Mouse (Mus musculus) layer of hippocampus, postnatal 25 days (tissue): Measurements from ENCODE around the gene Mrpl48. TPM values are rescaled to one million over a fixed set of nuclear protein-coding genes. Genes with fewer than 3 reads are reported as not detected.

Experiments
- DNase-seq, 2 experiments: peaks; one replicate each; pipeline ENCODE4 v3.0.0; 2022; ENCODE audit warnings: mixed read lengths in 2 of 2, low spot score in 1 of 2; ENCODE audit errors: extremely low spot score in 1 of 2
- total RNA-seq, 2 experiments: library from RNA; stranded (reverse); gene quantifications; 2 replicates each; pipeline ENCODE4 v1.2.3; 2021

Mrpl48 gene
- total RNA-seq, 2 experiments from 2014 or later = 63.9 to 67.7 TPM

- no peak for DNase-seq
Observed at GRCm38 (mm10) chr7:100499465-100499864, 108.6 kb downstream of the Mrpl48 start.

- DNase-seq = no peak
Observed at GRCm38 (mm10) chr7:100497982-100498381, 110.1 kb downstream of the Mrpl48 start.

- DNase-seq = no peak
Observed at GRCm38 (mm10) chr7:100497402-100497801, 110.7 kb downstream of the Mrpl48 start.

GRCm38 (mm10) chr7:100496791-100497190 lies 111.3 kb downstream of the Mrpl48 start:
- DNase-seq = no peak

- DNase-seq = no peak
Observed at GRCm38 (mm10) chr7:100496371-100496770, 111.7 kb downstream of the Mrpl48 start.

Other genes with a start within 250 kb of the Mrpl48 start
- gene C2cd3, start 236.1 kb downstream of the Mrpl48 start, total RNA-seq = 10 to 100 TPM; 21.4 to 23.2 TPM
- gene Ppme1, start 236.0 kb downstream of the Mrpl48 start, total RNA-seq = 100 to 1,000 TPM; 141 to 145 TPM
- gene Ucp3, start 135.3 kb downstream of the Mrpl48 start, total RNA-seq = 1 to 10 TPM; 2.0 to 2.5 TPM
- gene Ucp2, start 115.0 kb downstream of the Mrpl48 start, total RNA-seq = 10 to 100 TPM; 67.2 to 72.0 TPM
- gene Dnajb13, start 93.3 kb downstream of the Mrpl48 start, total RNA-seq = under 1 TPM; 0.35 to 0.81 TPM
- gene Coa4, start 71.2 kb downstream of the Mrpl48 start, total RNA-seq = 10 to 100 TPM in 1 of 2 experiments, 1 to 10 TPM in 1; 9.2 to 10.0 TPM
- 100 to 1,000 TPM; 373 to 387 TPM for gene Rab6a, start 891 bp downstream of the Mrpl48 start, total RNA-seq
- 100 to 1,000 TPM; 161 to 194 TPM for gene Plekhb1, start 54.1 kb upstream of the Mrpl48 start, total RNA-seq
- 100 to 1,000 TPM; 224 to 251 TPM for gene Fam168a, start 98.3 kb upstream of the Mrpl48 start, total RNA-seq